Mouse (Mus musculus) CH12.LX (cell line): ENCODE measurements around the gene Rps25.

Source experiments
- CHD2 ChIP-seq: IDR thresholded peaks from 2 replicates; pipeline ENCODE4 v1.6.1; 2011; ENCODE audit warnings: low read length, improper control_type of control experiment
- CTCF ChIP-seq, 2 experiments: IDR thresholded peaks in 1 of 2; conservative IDR thresholded peaks in 1 of 2; 2 replicates each; pipeline ENCODE4 v1.5.1; 2011 to 2012; ENCODE audit warnings: low read depth in 2 of 2, low read length in 2 of 2, improper control_type of control experiment in 1 of 2, inconsistent platforms in 1 of 2, mild to moderate bottlenecking in 1 of 2, moderate library complexity in 1 of 2
- EP300 ChIP-seq: IDR thresholded peaks from 2 replicates; pipeline ENCODE4 v1.6.1; 2011; ENCODE audit warnings: low read length, improper control_type of control experiment
- GABPA ChIP-seq: IDR thresholded peaks from 2 replicates; pipeline ENCODE4 v1.6.1; 2012; ENCODE audit warnings: low read depth, low read length, improper control_type of control experiment, inconsistent platforms; ENCODE audit not compliant: insufficient replicate concordance
- POLR2A ChIP-seq: IDR thresholded peaks from 2 replicates; pipeline ENCODE4 v1.6.1; 2011; ENCODE audit warnings: low read depth, mild to moderate bottlenecking, improper control_type of control experiment, low read length
- RCOR1 ChIP-seq: conservative IDR thresholded peaks from 2 replicates; pipeline ENCODE4 v1.6.1; 2012; ENCODE audit warnings: low read depth, mild to moderate bottlenecking, inconsistent platforms, low read length, improper control_type of control experiment
- SMC3 ChIP-seq: IDR thresholded peaks from 2 replicates; pipeline ENCODE4 v1.6.1; 2011; ENCODE audit warnings: low read depth, low read length, improper control_type of control experiment
- TCF12 ChIP-seq: IDR thresholded peaks from 2 replicates; pipeline ENCODE4 v1.6.1; 2014; ENCODE audit warnings: low read depth, mild to moderate bottlenecking, inconsistent platforms, low read length, improper control_type of control experiment
- ZC3H11A ChIP-seq: IDR thresholded peaks from 2 replicates; pipeline ENCODE4 v1.6.1; 2012; ENCODE audit warnings: low read depth, mild to moderate bottlenecking, inconsistent platforms, low read length, improper control_type of control experiment
- ZNF384 ChIP-seq: IDR thresholded peaks from 2 replicates; pipeline ENCODE4 v1.6.1; 2012; ENCODE audit warnings: low read depth, low read length, improper control_type of control experiment, inconsistent platforms

DNA sequence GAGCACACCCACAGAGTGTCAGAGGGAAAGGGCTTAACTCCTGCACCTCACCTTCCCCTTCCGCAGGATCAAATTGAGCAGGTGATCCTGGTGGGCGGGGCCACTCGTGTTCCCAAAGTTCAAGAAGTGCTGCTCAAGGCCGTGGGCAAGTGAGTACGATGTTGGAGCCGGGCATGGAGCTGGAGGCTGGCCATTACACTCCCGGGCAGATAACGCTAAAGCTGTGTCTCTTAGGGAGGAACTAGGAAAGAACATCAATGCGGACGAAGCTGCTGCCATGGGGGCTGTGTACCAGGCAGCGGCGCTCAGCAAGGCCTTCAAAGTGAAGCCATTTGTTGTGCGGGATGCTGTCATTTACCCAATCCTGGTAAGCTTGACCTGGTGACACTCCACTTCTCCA is 22.3 kb upstream of the Rps25 start:
- TF ChIP-seq CTCF (conservative IDR thresholded peaks at IDR 0.05 in 1 of 2, IDR thresholded peaks at IDR 0.05 in 1 of 2; ENCODE audit: low read depth in 2 of 2, low read length in 2 of 2) (no peak), GABPA (no peak), ZNF384 (no peak), RCOR1 (no peak), CHD2 (no peak), POLR2A (no peak), EP300 (no peak), SMC3 (no peak), ZC3H11A (no peak), TCF12 (no peak)
